Mouse (Mus musculus) bone marrow, adult 2 months (tissue): ENCODE data around the gene Chrng.

Source experiments
- CTCF ChIP-seq: fragments of 200-500 bp; IDR thresholded peaks from 2 replicates; pipeline ENCODE4 v1.5.1; 2011; ENCODE audit warnings: low read length, control low read depth; ENCODE audit not compliant: control insufficient read depth, insufficient read depth
- POLR2A ChIP-seq: fragments of 200-500 bp; IDR thresholded peaks from 2 replicates; pipeline ENCODE4 v1.6.1; 2011; ENCODE audit warnings: low read depth, mild to moderate bottlenecking, control low read depth, low read length, borderline replicate concordance; ENCODE audit not compliant: control insufficient read depth

DNA sequence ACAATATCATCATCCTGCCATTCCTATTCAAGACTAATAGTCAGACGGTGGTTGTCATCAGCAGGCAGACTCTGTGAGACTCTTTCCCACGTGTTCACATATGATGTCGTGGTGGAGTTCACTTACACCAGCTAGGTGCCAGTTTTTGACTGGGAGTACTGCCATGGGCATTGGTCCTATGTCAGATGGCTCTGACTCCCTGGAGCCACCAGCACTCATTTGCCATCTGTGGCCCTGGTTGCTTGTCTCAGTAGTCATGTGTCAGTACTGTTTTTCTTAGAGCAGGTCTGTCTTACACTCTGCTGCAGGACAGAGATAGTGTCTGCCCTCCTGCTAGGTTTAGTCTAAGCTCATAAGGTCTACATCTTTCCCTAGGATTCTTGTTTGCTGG is 22.7 kb downstream of the Chrng start:
- TF ChIP-seq CTCF (no peak), POLR2A (no peak)
